9 mouse cellular contexts compared by ENCODE assay signal in genomic region chr7:83599913-83600286, GRCm38 (mm10). TPM values are rescaled to one million over a fixed set of nuclear protein-coding genes. Genes with fewer than 3 reads are reported as not detected.
DNase-seq lines count a peak whose midpoint lies in the region; TF ChIP-seq lines count a peak whose summit lies in the region.
"Had no signal": no experiment of that assay in that cellular context is flagged by ENCODE, and none has a peak within 500 bp of the region (broad histone marks: within the 10 kb centered on the region; RNA-seq: fewer than 3 reads in every experiment).

No protein-coding gene starts in this region.

- H3K4me3 ChIP-seq in C2C12 (ENCODE audit: insufficient read depth, poor library complexity, severe bottlenecking): no peak overlapping the region
- no peak overlapping the region for H3K4me3 ChIP-seq in embryonic fibroblast, embryonic 13.5 days (ENCODE audit: insufficient read depth, low read length)
- H3K4me3 ChIP-seq: limb, embryonic 12.5 days had no signal

- no peaks in the 10 kb centered on the region for H3K36me3 ChIP-seq in C2C12 (ENCODE audit: control insufficient read depth, insufficient read depth)
- no peaks in the 10 kb centered on the region for H3K36me3 ChIP-seq in splenic B cell, adult 2 months (ENCODE audit: control insufficient read depth, insufficient read depth, low read length, poor library complexity, severe bottlenecking)
- H3K36me3 ChIP-seq: limb, embryonic 12.5 days had no signal

- peak; percentile 63 for TF ChIP-seq CTCF in C2C12 (IDR thresholded peaks at IDR 0.05; ENCODE audit: control insufficient read depth, insufficient read depth, insufficient read length)
- TF ChIP-seq CTCF in embryonic fibroblast, embryonic 13.5 days (IDR thresholded peaks at IDR 0.05; ENCODE audit: borderline replicate concordance, insufficient read depth, low read length): peak; percentile 60; the same call in 1 of the 2 replicates

- no peaks in the 10 kb centered on the region for H3K27me3 ChIP-seq in C2C12 (ENCODE audit: control insufficient read depth, insufficient read depth, insufficient read length)
- no peaks in the 10 kb centered on the region for H3K27me3 ChIP-seq in splenic B cell, adult 2 months (ENCODE audit: control insufficient read depth, insufficient read depth, low read length, poor library complexity, severe bottlenecking)
- H3K27me3 ChIP-seq: limb, embryonic 12.5 days had no signal

- H3K4me1 ChIP-seq in embryonic fibroblast, embryonic 13.5 days (ENCODE audit: control insufficient read depth, insufficient read depth, low read length): no peaks in the 10 kb centered on the region; the same call in 1 of the 2 replicates

- TF ChIP-seq POLR2A in embryonic fibroblast, embryonic 13.5 days (IDR thresholded peaks at IDR 0.05; ENCODE audit: low read depth, low read length): no peak

- no peak overlapping the region for H3K27ac ChIP-seq in embryonic fibroblast, embryonic 13.5 days (ENCODE audit: insufficient read depth, low read length)
- H3K27ac ChIP-seq: limb, embryonic 12.5 days had no signal

- no peak overlapping the region for H3ac ChIP-seq in C2C12 (ENCODE audit: control insufficient read depth, insufficient read length, low read depth)

- no peaks in the 10 kb centered on the region for H3K79me2 ChIP-seq in C2C12 (ENCODE audit: control insufficient read depth, insufficient read depth)

- no peaks in the 10 kb centered on the region for H3K79me3 ChIP-seq in C2C12 (ENCODE audit: low read depth)

- DNase-seq in gastrocnemius, adult 18-20 months (ENCODE audit: low spot score): peak; percentile 48
- no peak for DNase-seq in gastrocnemius, postnatal 25 days
- DNase-seq in adrenal gland, postnatal 36 days: peak; percentile 65 to 77
- peak; percentile 63 to 75 for DNase-seq in kidney, postnatal 25 days
- DNase-seq in lung, postnatal 4 days: peak; percentile 36 to 42
- DNase-seq in splenic B cell, adult 2 months (ENCODE audit: low read depth, low spot score): peak; percentile 70

TF ChIP-seq in C2C12, 6 proteins besides CTCF, POLR2A, EP300 and RAD21:
- no peak for TF ChIP-seq MYOD1 (IDR thresholded peaks at IDR 0.05; ENCODE audit: control insufficient read depth, insufficient read length, low read depth)
- no peak for TF ChIP-seq MAX (IDR thresholded peaks at IDR 0.05)
- no peak for TF ChIP-seq FOSL1 (IDR thresholded peaks at IDR 0.05; ENCODE audit: insufficient read depth, low read length, poor library complexity, severe bottlenecking)
- no peak for TF ChIP-seq CEBPB (IDR thresholded peaks at IDR 0.05; ENCODE audit: low read depth)
- TF ChIP-seq USF1 (IDR thresholded peaks at IDR 0.05; ENCODE audit: low read depth): no peak
- TF ChIP-seq MYOG (IDR thresholded peaks at IDR 0.05; ENCODE audit: control insufficient read depth, extremely low read depth, insufficient read length): no peak

RNA-seq across cellular contexts. Expression of gene Tmc3, which starts 15.2 kb away (rescaled TPM):
- under 1 TPM; 0.02 to 0.07 TPM for total RNA-seq in gastrocnemius, adult 18-20 months (2021)
- total RNA-seq in gastrocnemius, postnatal 25 days (2021): under 1 TPM; 0.05 to 0.08 TPM
- polyA plus RNA-seq in C2C12 (2012; fragmentation: generic; extraction: Trizol): not detected
- total RNA-seq in adrenal gland, postnatal 36 days (2021): under 1 TPM; 0.07 to 0.36 TPM
- not detected in 2 replicates for polyA plus RNA-seq in embryonic fibroblast, embryonic 13.5 days (2011; ENCODE audit: insufficient read length, low read depth, missing spikeins)

RNA-seq across cellular contexts. Expression of gene Stard5, which starts 31.9 kb away (rescaled TPM):
- total RNA-seq in gastrocnemius, adult 18-20 months (2021): 1 to 10 TPM; 3.1 to 4.1 TPM
- 1 to 10 TPM; 4.7 to 5.3 TPM for total RNA-seq in gastrocnemius, postnatal 25 days (2021)
- polyA plus RNA-seq in C2C12 (2012; fragmentation: generic; extraction: Trizol): 4.0 TPM
- total RNA-seq in adrenal gland, postnatal 36 days (2021): 10 to 100 TPM; 21.2 to 32.8 TPM
- polyA plus RNA-seq in embryonic fibroblast, embryonic 13.5 days (2011; ENCODE audit: insufficient read length, low read depth, missing spikeins): 16.4 and 17.6 TPM in 2 replicates
